Mouse (Mus musculus): ENCODE data around the gene Pheta1. TPM values are rescaled to one million over a fixed set of nuclear protein-coding genes. Genes with fewer than 3 reads are reported as not detected.

The Pheta1 gene
- total and polyA plus RNA-seq, 2 experiments from 2014 or later = 29.8 to 46.1 TPM

DNA sequence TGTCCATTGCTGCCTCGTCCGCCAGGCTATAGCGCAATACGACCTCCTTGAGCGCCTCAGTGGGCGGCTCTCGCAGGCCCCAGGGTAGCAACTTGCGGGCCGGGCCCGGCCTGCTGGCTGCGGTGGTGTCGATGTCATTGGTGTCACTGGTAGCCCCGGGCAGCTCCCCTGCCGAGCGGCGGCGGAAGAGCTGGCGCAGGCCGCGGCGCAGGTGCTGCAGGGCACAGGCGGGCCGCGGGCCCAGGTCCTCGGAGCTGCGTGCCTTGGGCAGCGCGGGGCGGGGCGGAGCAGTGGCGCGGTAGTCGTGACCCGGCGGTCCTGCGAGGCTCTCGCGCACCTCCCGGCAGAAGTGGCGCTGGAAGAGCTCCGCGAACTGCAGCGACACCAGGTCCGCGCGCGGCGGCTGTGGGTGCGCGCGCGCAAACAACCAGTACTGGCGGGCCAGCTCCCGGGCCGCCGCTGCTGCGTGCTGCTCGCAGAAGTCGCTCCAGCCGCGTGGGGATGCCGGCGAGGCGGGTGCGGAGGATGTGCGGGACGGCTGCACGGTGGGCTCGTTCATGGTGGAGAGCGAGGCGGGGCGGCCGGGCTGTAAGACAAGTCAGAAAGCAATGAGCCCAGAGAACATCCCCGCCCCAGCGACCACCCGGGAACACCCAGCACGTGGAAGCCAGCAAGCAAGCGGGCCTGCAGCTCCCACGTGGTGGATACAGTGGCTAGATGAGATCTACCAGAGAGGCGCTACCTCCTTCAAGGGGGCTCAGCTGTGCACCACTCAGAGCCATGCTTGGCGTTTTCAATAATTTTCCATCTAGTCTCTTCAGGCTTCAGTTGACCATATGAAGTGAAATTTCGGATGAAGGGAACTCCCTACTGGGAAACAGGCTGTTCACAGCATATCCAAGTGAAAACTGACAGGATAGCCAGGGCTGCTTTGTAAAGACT, 20.0 kb upstream of the Pheta1 start:
- no peak for TF ChIP-seq CTCF (IDR thresholded peaks at IDR 0.05)
- H3K4me1 ChIP-seq (ENCODE audit: insufficient read depth, low read length) = peaks cover 5% of the 10 kb centered on the region; the same call in 1 of the 2 replicates
- DNase-seq (ENCODE audit: low spot score) (peak; percentile 63), ATAC-seq (ENCODE audit: low FRiP score) (peak; percentile 61)
- H3K36me3 ChIP-seq (ENCODE audit: insufficient read depth, low read length) = peaks cover 2% of the 10 kb centered on the region; the same call in 1 of the 2 replicates
- no peak overlapping the region; the same call in 1 of the 2 replicates for H3K27ac ChIP-seq (ENCODE audit: low read depth, low read length)
- H3K9ac ChIP-seq (replicated peaks; ENCODE audit: low read length, poor library complexity, severe bottlenecking) = peak overlapping the region; percentile 54
- 6% methylated on average over 69 of the region's 82 CpGs for WGBS
- H3K4me3 ChIP-seq (ENCODE audit: low read depth, low read length) = peak overlapping the region; percentile 42
- H3K27me3 ChIP-seq (ENCODE audit: insufficient read depth, low read length) = peaks cover 4% of the 10 kb centered on the region; the same call in 1 of the 2 replicates
- peak overlapping the region; percentile 92 for H3K4me2 ChIP-seq (ENCODE audit: low read depth, low read length, poor library complexity, severe bottlenecking)
- H3K9me3 ChIP-seq (ENCODE audit: low read length) = no peaks in the 10 kb centered on the region

DNA sequence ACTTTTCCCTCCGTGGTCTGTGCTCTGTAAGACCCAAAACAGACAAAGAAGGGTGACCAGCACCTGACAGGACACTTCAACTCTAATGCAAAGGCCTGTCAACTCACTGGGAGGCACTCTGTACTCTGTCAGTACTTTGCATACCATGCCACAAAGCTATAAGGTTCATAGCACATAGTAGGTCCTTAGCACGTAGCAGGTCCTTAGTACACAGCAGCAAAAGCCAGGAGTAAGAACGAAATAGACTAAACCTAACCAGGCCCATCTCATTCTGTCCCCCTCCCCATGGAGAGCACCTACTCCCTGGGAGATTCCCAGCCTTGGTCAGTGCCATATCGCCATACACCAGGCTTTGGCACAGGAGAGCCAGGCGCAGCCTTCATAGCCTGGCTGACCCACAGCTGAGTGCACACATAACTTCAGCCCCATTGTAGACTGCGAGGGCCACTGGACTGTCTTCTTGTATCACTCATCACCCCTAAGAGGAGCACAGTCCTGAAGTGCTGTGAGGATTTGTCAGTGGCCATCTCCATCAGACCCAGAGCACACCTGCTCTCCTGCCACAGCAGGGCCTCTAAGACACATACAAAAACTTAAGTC, 17.7 kb upstream of the Pheta1 start:
- Histone ChIP-seq H3K27ac (ENCODE audit: low read depth, low read length) (no peak overlapping the region), H3K4me3 (ENCODE audit: low read depth, low read length) (no peak overlapping the region), H3K4me1 (ENCODE audit: insufficient read depth, low read length) (peaks cover 13% of the 10 kb centered on the region; the same call in 1 of the 2 replicates), H3K9ac (replicated peaks; ENCODE audit: low read length, poor library complexity, severe bottlenecking) (no peak overlapping the region), H3K9me3 (ENCODE audit: low read length) (no peaks in the 10 kb centered on the region), H3K36me3 (ENCODE audit: insufficient read depth, low read length) (no peaks in the 10 kb centered on the region), H3K27me3 (ENCODE audit: insufficient read depth, low read length) (peaks cover 11% of the 10 kb centered on the region), H3K4me2 (ENCODE audit: low read depth, low read length, poor library complexity, severe bottlenecking) (no peak overlapping the region)
- TF ChIP-seq CTCF (IDR thresholded peaks at IDR 0.05) = no peak
- ATAC-seq (ENCODE audit: low FRiP score) (no peak), DNase-seq (ENCODE audit: low spot score) (no peak)
- 86% methylated on average over 6 of the region's 6 CpGs for WGBS

DNA sequence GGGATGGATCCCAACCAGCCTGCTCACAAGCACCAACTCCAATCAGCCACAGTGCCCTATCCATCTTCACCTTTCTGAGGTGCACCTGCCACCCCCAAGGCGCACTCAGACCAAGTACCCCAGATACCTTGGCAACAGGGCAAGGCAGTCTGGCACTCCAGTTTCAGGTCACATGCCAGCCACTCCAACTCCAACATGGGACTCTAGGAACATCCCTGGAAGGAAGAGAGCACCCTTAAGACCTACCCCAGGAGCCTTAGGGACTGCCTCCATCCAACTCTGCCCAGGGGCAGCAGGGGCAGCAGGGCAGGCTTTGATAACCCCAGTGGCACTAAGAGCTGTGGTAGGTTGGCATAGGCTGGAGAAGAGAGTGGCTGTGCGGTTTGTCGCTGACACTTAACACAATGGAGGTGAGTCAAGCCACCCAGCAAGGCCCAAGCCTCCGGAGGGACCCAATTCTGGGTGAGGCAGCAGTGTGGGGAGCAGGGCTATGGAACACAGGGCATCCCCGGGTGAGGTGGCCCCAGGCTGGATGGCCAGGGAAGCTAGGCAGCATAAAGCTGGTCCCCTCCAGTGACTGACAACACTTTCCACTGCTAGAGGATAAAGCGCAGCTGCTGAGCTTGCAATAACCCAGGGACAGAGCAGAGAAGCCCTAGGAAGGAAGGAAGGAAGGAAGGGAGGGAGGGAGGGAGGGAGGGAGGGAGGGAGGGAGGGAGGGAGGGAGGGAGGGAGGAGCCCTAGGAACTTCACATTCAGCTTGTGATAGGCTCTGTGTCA, 16.2 kb upstream of the Pheta1 start:
- Histone ChIP-seq H3K4me3 (ENCODE audit: low read depth, low read length) (no peak overlapping the region), H3K27ac (ENCODE audit: low read depth, low read length) (no peak overlapping the region), H3K4me2 (ENCODE audit: low read depth, low read length, poor library complexity, severe bottlenecking) (no peak overlapping the region), H3K9me3 (ENCODE audit: low read length) (no peaks in the 10 kb centered on the region), H3K4me1 (ENCODE audit: insufficient read depth, low read length) (peaks cover 19% of the 10 kb centered on the region), H3K9ac (replicated peaks; ENCODE audit: low read length, poor library complexity, severe bottlenecking) (no peak overlapping the region), H3K27me3 (ENCODE audit: insufficient read depth, low read length) (peaks cover 16% of the 10 kb centered on the region), H3K36me3 (ENCODE audit: insufficient read depth, low read length) (no peaks in the 10 kb centered on the region)
- no peak for TF ChIP-seq CTCF (IDR thresholded peaks at IDR 0.05)
- DNase-seq (ENCODE audit: low spot score) (no peak), ATAC-seq (ENCODE audit: low FRiP score) (no peak)
- 81% methylated on average over 6 of the region's 6 CpGs for WGBS

DNA sequence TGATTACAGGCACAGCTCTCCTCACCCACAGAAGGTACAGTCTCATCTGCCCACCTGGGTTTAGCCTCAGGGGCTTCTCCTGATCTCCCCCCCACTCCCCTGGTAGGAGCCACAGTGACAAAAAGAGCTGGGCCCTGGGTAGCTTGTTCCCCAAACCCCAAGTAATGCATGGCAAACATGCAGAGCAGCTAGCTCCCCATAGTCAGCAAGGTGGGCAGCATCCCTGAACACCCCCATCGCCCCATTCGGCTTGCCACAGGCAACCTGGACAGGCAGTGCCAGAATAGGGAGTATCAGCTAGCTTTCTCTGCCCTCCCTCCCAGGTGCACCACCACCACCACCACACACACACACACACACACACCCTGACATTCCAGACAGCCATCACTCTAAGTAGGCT, 15.6 kb upstream of the Pheta1 start:
- ATAC-seq (ENCODE audit: low FRiP score) (no peak), DNase-seq (ENCODE audit: low spot score) (no peak)
- Histone ChIP-seq H3K4me1 (ENCODE audit: insufficient read depth, low read length) (peaks cover 18% of the 10 kb centered on the region), H3K27me3 (ENCODE audit: insufficient read depth, low read length) (peaks cover 18% of the 10 kb centered on the region), H3K4me3 (ENCODE audit: low read depth, low read length) (no peak overlapping the region), H3K4me2 (ENCODE audit: low read depth, low read length, poor library complexity, severe bottlenecking) (no peak overlapping the region), H3K9me3 (ENCODE audit: low read length) (no peaks in the 10 kb centered on the region), H3K27ac (ENCODE audit: low read depth, low read length) (no peak overlapping the region), H3K9ac (replicated peaks; ENCODE audit: low read length, poor library complexity, severe bottlenecking) (no peak overlapping the region), H3K36me3 (ENCODE audit: insufficient read depth, low read length) (no peaks in the 10 kb centered on the region)
- TF ChIP-seq CTCF (IDR thresholded peaks at IDR 0.05) = no peak
- WGBS = 92% methylated on average over 2 of the region's 2 CpGs

DNA sequence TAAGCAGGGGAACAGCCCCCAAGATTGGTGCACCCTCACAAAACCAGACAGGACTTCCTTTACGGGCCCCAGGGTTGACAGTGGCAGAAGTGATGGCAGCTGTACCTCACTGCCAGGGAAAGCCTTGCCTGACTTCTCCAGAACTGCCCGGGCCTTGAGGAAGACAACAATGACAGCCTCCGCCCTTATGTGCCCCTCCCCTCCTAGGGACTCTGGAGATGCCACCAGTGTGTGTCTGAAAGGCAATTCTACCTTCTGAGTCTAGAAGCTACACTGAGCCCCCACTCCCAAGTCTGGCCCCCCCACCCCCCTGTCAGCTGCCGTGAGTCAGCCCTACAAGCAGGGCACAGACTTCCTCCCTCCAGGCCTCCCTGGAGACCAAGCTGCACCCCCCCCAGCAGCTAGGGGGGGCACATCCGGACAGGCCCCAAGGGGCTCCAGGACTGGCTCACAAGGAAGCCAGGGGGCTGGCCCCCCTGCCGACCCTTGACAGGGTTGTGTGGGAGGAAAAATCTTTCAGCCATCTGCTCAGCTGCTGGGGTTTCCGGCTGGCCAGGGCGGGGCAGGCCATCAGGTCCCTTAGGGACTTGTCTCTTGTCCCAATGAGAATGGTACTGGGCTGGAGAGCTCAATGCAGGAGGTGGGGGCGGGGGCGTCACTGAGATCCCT, 15.1 kb upstream of the Pheta1 start:
- Histone ChIP-seq H3K27me3 (ENCODE audit: insufficient read depth, low read length) (peaks cover 18% of the 10 kb centered on the region), H3K4me2 (ENCODE audit: low read depth, low read length, poor library complexity, severe bottlenecking) (no peak overlapping the region), H3K4me3 (ENCODE audit: low read depth, low read length) (no peak overlapping the region), H3K4me1 (ENCODE audit: insufficient read depth, low read length) (peaks cover 16% of the 10 kb centered on the region), H3K9ac (replicated peaks; ENCODE audit: low read length, poor library complexity, severe bottlenecking) (no peak overlapping the region), H3K27ac (ENCODE audit: low read depth, low read length) (no peak overlapping the region), H3K9me3 (ENCODE audit: low read length) (no peaks in the 10 kb centered on the region), H3K36me3 (ENCODE audit: insufficient read depth, low read length) (no peaks in the 10 kb centered on the region)
- no peak for DNase-seq (ENCODE audit: low spot score)
- no peak for TF ChIP-seq CTCF (IDR thresholded peaks at IDR 0.05)
- 51% methylated on average over 10 of the region's 10 CpGs for WGBS
- ATAC-seq (ENCODE audit: low FRiP score) = no peak

Measured in midbrain, postnatal 0 days (tissue).